Mouse (Mus musculus) central nervous system, embryonic 14 days (tissue): ENCODE measurements around the gene Pole4. TPM values are rescaled to one million over a fixed set of nuclear protein-coding genes. Genes with fewer than 3 reads are reported as not detected.

Source experiments
- polyA plus RNA-seq: library from polyadenylated mRNA; depleted of rRNA; stranded (reverse); fragments of >200 nt; gene quantifications from 2 replicates; pipeline ENCODE4 v1.2.3, GENCODE M21; 2012; rRNA removed

Gene Pole4
- polyA plus RNA-seq, result 43.1 and 44.7 TPM in 2 replicates

GRCm38 (mm10) chr6:82705221-82705620 lies at the start of gene Pole4:
Gene Pole4, minus strand, starts transcription at chr6:82705365.

Other genes with a start within 250 kb of the Pole4 start
- 5.6 and 6.5 TPM in 2 replicates for gene Hk2, start 69.1 kb upstream of the Pole4 start, polyA plus RNA-seq
- 17.5 and 21.0 TPM in 2 replicates for gene Sema4f, start 234.4 kb upstream of the Pole4 start, polyA plus RNA-seq
- gene M1ap, start 241.5 kb upstream of the Pole4 start, polyA plus RNA-seq, result 0.12 and 0.28 TPM in 2 replicates